Comparison of ENCODE assay signal across 8 mouse cellular contexts in genomic region chr7:43466099-43466694, GRCm38 (mm10). TPM values are rescaled to one million over a fixed set of nuclear protein-coding genes. Genes with fewer than 3 reads are reported as not detected.
A peak's percentile ranks its signal among the peaks of the same experiment; 100 is the strongest.
DNase-seq lines count a peak whose midpoint lies in the region; ATAC-seq and TF ChIP-seq lines count a peak whose summit lies in the region.

No protein-coding gene starts in this region.

- H3K4me2 ChIP-seq in forebrain, embryonic 16.5 days (ENCODE audit: low read length), result peak overlapping the region; percentile 76
- H3K4me2 ChIP-seq in lung, postnatal 0 days (replicated peaks; ENCODE audit: low read depth, low read length), result peak overlapping the region; percentile 89

- peak; percentile 79 for DNase-seq in MEL (ENCODE audit: low read depth, low spot score)
- peak; percentile 76 for DNase-seq in cerebellum, adult 11-12 months
- DNase-seq in heart, postnatal 36 days, result peak; percentile 81 to 83
- DNase-seq in layer of hippocampus, adult 2 months (ENCODE audit: low spot score in 2 of 2), result peak; percentile 61 to 73
- DNase-seq in lung, postnatal 0 days (ENCODE audit: low spot score), result peak; percentile 92
- peak; percentile 52 for DNase-seq in ovary, adult 18-20 months (ENCODE audit: low spot score)
- peak; percentile 64 to 82 for DNase-seq in thymus, postnatal 10 days (ENCODE audit: low spot score in 2 of 2)

- intact Hi-C loops in heart, postnatal 36 days (cut with DNase I), result loop anchor here (1.0 to 5.0 kb wide), 4 partner anchors 43 to 206 kb away; partner anchors contain the start of genes Ctu1, Zfp658 and Zfp719

- no peak overlapping the region for H3K27ac ChIP-seq in MEL (ENCODE audit: control insufficient read depth, low read depth, low read length)
- no peak overlapping the region for H3K27ac ChIP-seq in forebrain, embryonic 16.5 days (ENCODE audit: low read length)
- H3K27ac ChIP-seq in layer of hippocampus, adult 2 months, result no peak overlapping the region
- peak overlapping the region; percentile 47 for H3K27ac ChIP-seq in lung, postnatal 0 days (ENCODE audit: low read length)

- no peaks in the 10 kb centered on the region; a peak in 1 of 4 replicates for H3K4me1 ChIP-seq in MEL (ENCODE audit: control insufficient read depth in 1 of 2, insufficient read depth in 2 of 2, low read length in 2 of 2)
- H3K4me1 ChIP-seq in forebrain, embryonic 16.5 days (replicated peaks; ENCODE audit: control insufficient read depth, insufficient read depth, low read length), result peaks cover 14% of the 10 kb centered on the region
- peaks cover 7% of the 10 kb centered on the region; the same call in 1 of the 2 replicates for H3K4me1 ChIP-seq in lung, postnatal 0 days (ENCODE audit: insufficient read depth, low read depth, low read length)

- no peak for TF ChIP-seq POLR2A in MEL (IDR thresholded peaks at IDR 0.05; ENCODE audit: control insufficient read depth in 1 of 2, insufficient read depth in 1 of 2, low read depth in 1 of 2, low read length in 2 of 2, poor library complexity in 1 of 2)

- no peaks in the 10 kb centered on the region for H3K27me3 ChIP-seq in MEL (ENCODE audit: control insufficient read depth in 1 of 2, insufficient read depth in 2 of 2, low read length in 2 of 2)
- H3K27me3 ChIP-seq in forebrain, embryonic 16.5 days (replicated peaks; ENCODE audit: control insufficient read depth, insufficient read depth, low read length), result no peaks in the 10 kb centered on the region
- 0 out of 2 replicates have a peak, but pooled peaks cover 4% of the 10 kb centered on the region for H3K27me3 ChIP-seq in lung, postnatal 0 days (replicated peaks; ENCODE audit: insufficient read depth, low read length)

- peak; percentile 69 for TF ChIP-seq RAD21 in MEL (IDR thresholded peaks at IDR 0.05; ENCODE audit: low read depth, low read length)

- ATAC-seq in forebrain, embryonic 16.5 days, result peak; percentile 59
- ATAC-seq in lung, postnatal 0 days, result peak; percentile 75

- no peaks in the 10 kb centered on the region for H3K36me3 ChIP-seq in MEL (ENCODE audit: control insufficient read depth in 1 of 2, insufficient read depth in 2 of 2, low read length in 2 of 2)
- no peaks in the 10 kb centered on the region for H3K36me3 ChIP-seq in forebrain, embryonic 16.5 days (ENCODE audit: control insufficient read depth, insufficient read depth)
- H3K36me3 ChIP-seq in lung, postnatal 0 days (ENCODE audit: insufficient read depth, low read length), result no peaks in the 10 kb centered on the region

- peak overlapping the region; percentile 47 to 55 for H3K4me3 ChIP-seq in MEL (ENCODE audit: control insufficient read depth in 1 of 2, insufficient read depth in 1 of 2, low read depth in 2 of 2, low read length in 2 of 2)
- H3K4me3 ChIP-seq in forebrain, embryonic 16.5 days (replicated peaks; ENCODE audit: low read length), result peak overlapping the region; percentile 52
- H3K4me3 ChIP-seq in layer of hippocampus, adult 2 months, result peak overlapping the region; percentile 52
- peak overlapping the region; percentile 57 for H3K4me3 ChIP-seq in lung, postnatal 0 days (ENCODE audit: low read depth, low read length)

- H3K79me2 ChIP-seq in MEL (ENCODE audit: control insufficient read depth, insufficient read depth, low read length, poor library complexity), result no peaks in the 10 kb centered on the region

- under 1% methylated on average over 33 of the region's 33 CpGs for WGBS in forebrain, embryonic 16.5 days
- WGBS in lung, postnatal 0 days, result 1% methylated on average over 32 of the region's 33 CpGs

- H3K9ac ChIP-seq in MEL (ENCODE audit: control insufficient read depth, low read depth, low read length, poor library complexity, severe bottlenecking), result peak overlapping the region; percentile 18; the same call in 1 of the 2 replicates
- H3K9ac ChIP-seq in forebrain, embryonic 16.5 days (replicated peaks; ENCODE audit: low read depth, low read length), result peak overlapping the region; percentile 47
- H3K9ac ChIP-seq in lung, postnatal 0 days (replicated peaks; ENCODE audit: low read depth), result peak overlapping the region; percentile 9; the same call in 1 of the 2 replicates

- peak; percentile 39 to 91 (median 88); a peak in 5 of 6 replicates for TF ChIP-seq CTCF in MEL (IDR thresholded peaks at IDR 0.05 in 2 of 3, conservative IDR thresholded peaks at IDR 0.05 in 1 of 3; ENCODE audit: control insufficient read depth in 1 of 3, insufficient read depth in 1 of 3, low read depth in 2 of 3, low read length in 3 of 3, poor library complexity in 1 of 3, severe bottlenecking in 1 of 3)
- peak; percentile 94 for TF ChIP-seq CTCF in layer of hippocampus, adult 2 months (conservative IDR thresholded peaks at IDR 0.05)
- peak; percentile 97 for TF ChIP-seq CTCF in lung, postnatal 0 days (IDR thresholded peaks at IDR 0.05)

- H3K9me3 ChIP-seq in MEL (replicated peaks; ENCODE audit: insufficient read depth, low read length), result no peaks in the 10 kb centered on the region
- H3K9me3 ChIP-seq in forebrain, embryonic 16.5 days (ENCODE audit: control insufficient read depth, low read length), result no peaks in the 10 kb centered on the region
- no peaks in the 10 kb centered on the region for H3K9me3 ChIP-seq in lung, postnatal 0 days (ENCODE audit: low read length)

- TF ChIP-seq EP300 in MEL (IDR thresholded peaks at IDR 0.05; ENCODE audit: low read depth in 1 of 2, low read length in 2 of 2), result no peak
- TF ChIP-seq EP300 in lung, postnatal 0 days (IDR thresholded peaks at IDR 0.05), result no peak

TF ChIP-seq in MEL, 35 proteins besides CTCF, POLR2A, EP300 and RAD21:
- TF ChIP-seq GATA1 (IDR thresholded peaks at IDR 0.05; ENCODE audit: low read depth, low read length) (no peak), SMC3 (IDR thresholded peaks at IDR 0.05; ENCODE audit: low read depth, low read length) (peak; percentile 93), ZC3H11A (IDR thresholded peaks at IDR 0.05; ENCODE audit: low read depth, low read length) (peak; percentile 57)

RNA-seq across cellular contexts. Expression of gene Vsig10l, which starts 3.2 kb away (rescaled TPM):
- total RNA-seq in MEL (2012; rRNA removed), result 0.08 and 0.10 TPM in 2 replicates
- under 1 TPM in 1 of 2 experiments, not detected in 1; 0.65 TPM for polyA plus RNA-seq in MEL (2012; ENCODE audit: insufficient read depth in 1 of 2, insufficient read length in 2 of 2, low read depth in 1 of 2, low replicate concordance in 2 of 2, missing spikeins in 1 of 2)
- polyA plus RNA-seq in forebrain, embryonic 16.5 days (2015; fragmentation: Nextera tagmentation; extraction: Ambion mirVana), result 5.5 and 7.3 TPM in 2 replicates
- total RNA-seq in heart, postnatal 36 days (2021), result 1 to 10 TPM; 2.0 to 2.5 TPM
- 1 to 10 TPM; 1.5 to 2.2 TPM for total RNA-seq in layer of hippocampus, adult 2 months (2021)
- polyA plus RNA-seq in lung, postnatal 0 days (2015; fragmentation: Nextera tagmentation; extraction: Ambion mirVana), result 5.0 TPM in 2 replicates

RNA-seq across cellular contexts. Expression of gene Gm45233, which starts 22.3 kb away (rescaled TPM):
- not detected in 2 replicates for total RNA-seq in MEL (2012; rRNA removed)
- under 1 TPM in 1 of 2 experiments, not detected in 1; 0.42 TPM for polyA plus RNA-seq in MEL (2012; ENCODE audit: insufficient read depth in 1 of 2, insufficient read length in 2 of 2, low read depth in 1 of 2, low replicate concordance in 2 of 2, missing spikeins in 1 of 2)
- polyA plus RNA-seq in forebrain, embryonic 16.5 days (2015; fragmentation: Nextera tagmentation; extraction: Ambion mirVana), result 0.42 TPM in 1 of 2 replicates, not detected in the other
- total RNA-seq in heart, postnatal 36 days (2021), result under 1 TPM in 1 of 2 experiments, not detected in 1; 0.70 TPM
- under 1 TPM in 1 of 2 experiments, not detected in 1; 0.90 TPM for total RNA-seq in layer of hippocampus, adult 2 months (2021)
- 0.35 TPM in 1 of 2 replicates, not detected in the other for polyA plus RNA-seq in lung, postnatal 0 days (2015; fragmentation: Nextera tagmentation; extraction: Ambion mirVana)

RNA-seq across cellular contexts. Expression of gene Etfb, which starts 22.3 kb away (rescaled TPM):
- 174 and 177 TPM in 2 replicates for total RNA-seq in MEL (2012; rRNA removed)
- polyA plus RNA-seq in MEL (2012; ENCODE audit: insufficient read depth in 1 of 2, insufficient read length in 2 of 2, low read depth in 1 of 2, low replicate concordance in 2 of 2, missing spikeins in 1 of 2), result 100 to 1,000 TPM in 1 of 2 experiments, not detected in 1; 186 TPM
- polyA plus RNA-seq in forebrain, embryonic 16.5 days (2015; fragmentation: Nextera tagmentation; extraction: Ambion mirVana), result 123 and 127 TPM in 2 replicates
- 1,000 to 10,000 TPM; 1,276 to 1,377 TPM for total RNA-seq in heart, postnatal 36 days (2021)
- 10 to 100 TPM; 72.9 to 76.6 TPM for total RNA-seq in layer of hippocampus, adult 2 months (2021)
- polyA plus RNA-seq in lung, postnatal 0 days (2015; fragmentation: Nextera tagmentation; extraction: Ambion mirVana), result 356 and 377 TPM in 2 replicates

RNA-seq across cellular contexts. Expression of gene Iglon5, which starts 23.7 kb away (rescaled TPM):
- total RNA-seq in MEL (2012; rRNA removed), result not detected in 2 replicates
- not detected for polyA plus RNA-seq in MEL (2012; ENCODE audit: insufficient read depth in 1 of 2, insufficient read length in 2 of 2, low read depth in 1 of 2, low replicate concordance in 2 of 2, missing spikeins in 1 of 2)
- 4.3 and 4.5 TPM in 2 replicates for polyA plus RNA-seq in forebrain, embryonic 16.5 days (2015; fragmentation: Nextera tagmentation; extraction: Ambion mirVana)
- total RNA-seq in heart, postnatal 36 days (2021), result under 1 TPM; 0.19 to 0.36 TPM
- total RNA-seq in layer of hippocampus, adult 2 months (2021), result 10 to 100 TPM; 24.8 TPM
- polyA plus RNA-seq in lung, postnatal 0 days (2015; fragmentation: Nextera tagmentation; extraction: Ambion mirVana), result 0.05 TPM in 1 of 2 replicates, not detected in the other

RNA-seq across cellular contexts. Expression of gene Cldnd2, which starts 25.6 kb away (rescaled TPM):
- not detected in 2 replicates for total RNA-seq in MEL (2012; rRNA removed)
- not detected for polyA plus RNA-seq in MEL (2012; ENCODE audit: insufficient read depth in 1 of 2, insufficient read length in 2 of 2, low read depth in 1 of 2, low replicate concordance in 2 of 2, missing spikeins in 1 of 2)
- not detected in 2 replicates for polyA plus RNA-seq in forebrain, embryonic 16.5 days (2015; fragmentation: Nextera tagmentation; extraction: Ambion mirVana)
- not detected for total RNA-seq in heart, postnatal 36 days (2021)
- total RNA-seq in layer of hippocampus, adult 2 months (2021), result not detected
- 0.21 TPM in 1 of 2 replicates, not detected in the other for polyA plus RNA-seq in lung, postnatal 0 days (2015; fragmentation: Nextera tagmentation; extraction: Ambion mirVana)
